Mouse (Mus musculus): ENCODE data around the gene Cpne4.

Cpne4 gene

DNA sequence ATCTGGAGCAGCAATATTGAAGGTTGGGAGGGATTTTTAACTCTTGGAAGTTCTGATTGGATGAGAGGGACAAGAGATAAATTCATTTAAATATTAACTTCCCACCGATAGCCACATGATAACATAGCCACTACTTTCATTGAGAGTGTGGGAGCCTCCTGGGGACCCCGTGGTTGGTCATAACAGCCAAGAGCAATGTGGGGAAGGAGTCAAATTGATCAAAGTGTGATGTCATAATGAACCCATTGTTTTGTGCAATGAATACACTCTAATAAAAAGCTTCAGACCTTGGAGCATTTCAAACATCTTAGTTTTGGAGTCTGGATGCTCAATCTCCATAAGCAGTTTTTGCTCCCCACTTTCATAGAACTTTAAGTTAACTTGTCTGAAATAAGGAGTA, at the start of gene Cpne4:
Cpne4 (plus strand) TSS at position 301 of the 400 bp plus-strand sequence.
- no peak for DNase-seq (ENCODE audit: low read depth, low spot score)

DNA sequence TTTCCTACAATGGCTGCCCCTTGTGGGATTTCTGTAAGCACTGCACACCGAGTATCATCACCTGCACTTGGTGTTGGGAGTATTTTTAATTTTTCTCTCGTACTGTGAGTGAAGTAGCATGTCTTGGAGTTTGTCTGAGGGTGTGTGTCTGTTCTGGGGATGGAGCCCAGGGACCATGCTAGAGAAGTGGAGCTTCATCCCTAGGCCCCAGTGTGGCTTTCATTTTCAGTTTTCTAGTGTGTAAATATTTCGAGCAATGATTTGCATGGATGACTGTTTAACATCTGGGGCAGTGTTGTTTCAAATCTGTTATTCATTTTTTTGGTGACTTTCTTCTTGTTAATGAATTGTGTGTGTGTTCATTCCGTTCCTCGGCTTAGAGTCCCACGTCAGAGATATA, 31.9 kb upstream of the Cpne4 start:
- DNase-seq (ENCODE audit: low read depth, low spot score): no peak

DNA sequence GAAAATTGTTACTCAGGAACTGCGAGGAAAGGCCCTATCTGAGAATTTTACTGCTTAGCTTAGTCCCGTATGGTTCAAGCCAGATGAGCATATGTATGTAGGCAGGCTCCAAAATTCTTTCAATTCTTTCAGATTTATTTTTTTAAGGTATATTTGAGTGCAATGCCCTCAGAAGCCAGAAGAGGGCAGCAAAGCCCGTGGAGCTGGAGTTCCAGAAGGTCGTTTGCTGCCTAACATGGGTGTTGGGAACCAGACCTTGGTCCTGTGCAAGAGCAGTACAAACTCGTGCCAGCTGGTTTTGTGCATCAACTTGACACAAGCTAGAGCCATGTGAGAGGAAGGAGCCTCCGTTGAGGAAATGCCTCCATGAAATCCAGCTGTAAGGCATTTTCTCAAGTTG, 11.6 kb upstream of the Cpne4 start:
- no peak for DNase-seq (ENCODE audit: low read depth, low spot score)

GRCm38 (mm10) chr9:104565815-104566214, 18.7 kb downstream of the Cpne4 start:
- no peak for DNase-seq (ENCODE audit: low read depth, low spot score)

DNA sequence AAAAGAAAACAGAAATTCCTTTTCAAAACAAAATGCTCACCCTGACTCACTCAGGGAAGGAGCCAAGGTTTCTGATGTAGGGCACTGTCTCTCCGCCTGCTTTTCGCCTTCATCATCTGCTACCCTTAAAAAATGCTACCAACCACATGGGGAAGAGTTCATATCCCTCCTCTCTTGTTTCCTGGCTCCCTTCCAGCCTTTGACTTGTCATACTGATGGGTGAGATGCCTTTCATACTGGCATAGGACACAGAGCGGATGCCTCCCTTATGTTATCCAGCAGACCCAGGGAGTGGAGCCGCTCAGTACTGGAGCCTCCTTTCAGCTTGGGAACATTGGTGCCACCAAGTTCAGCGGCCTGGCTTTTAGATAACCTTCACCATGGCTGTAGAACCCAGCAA, 19.4 kb downstream of the Cpne4 start:
- DNase-seq (ENCODE audit: low read depth, low spot score): no peak

GRCm38 (mm10) chr9:104567096-104567495, 20.0 kb downstream of the Cpne4 start:
- no peak for DNase-seq (ENCODE audit: low read depth, low spot score)

GRCm38 (mm10) chr9:104569480-104570167, 22.5 kb downstream of the Cpne4 start:
- peak; percentile 70 for DNase-seq (ENCODE audit: low read depth, low spot score)

DNA sequence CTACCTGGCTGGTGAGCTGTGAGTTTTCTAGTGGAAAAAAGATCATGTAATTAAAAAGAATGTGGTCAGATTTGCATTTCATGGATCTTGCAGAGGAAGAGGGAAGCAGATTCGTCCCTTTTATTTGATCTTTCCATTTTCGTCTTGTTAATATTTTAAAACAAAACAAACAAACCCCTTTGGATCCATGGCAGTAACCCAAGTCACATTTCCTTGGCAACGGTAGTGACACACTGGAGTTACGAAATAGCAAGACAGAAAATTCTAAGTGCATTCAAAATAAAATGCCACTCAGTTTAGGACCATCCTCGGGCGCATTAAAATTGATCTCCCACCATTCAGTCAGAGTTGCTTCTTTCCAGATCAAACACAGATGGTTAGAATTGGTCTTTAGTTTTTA, 25.8 kb downstream of the Cpne4 start:
- DNase-seq (ENCODE audit: low read depth, low spot score): no peak

GRCm38 (mm10) chr9:104574476-104574875, 27.4 kb downstream of the Cpne4 start:
- DNase-seq (ENCODE audit: low read depth, low spot score): peak; percentile 54

DNA sequence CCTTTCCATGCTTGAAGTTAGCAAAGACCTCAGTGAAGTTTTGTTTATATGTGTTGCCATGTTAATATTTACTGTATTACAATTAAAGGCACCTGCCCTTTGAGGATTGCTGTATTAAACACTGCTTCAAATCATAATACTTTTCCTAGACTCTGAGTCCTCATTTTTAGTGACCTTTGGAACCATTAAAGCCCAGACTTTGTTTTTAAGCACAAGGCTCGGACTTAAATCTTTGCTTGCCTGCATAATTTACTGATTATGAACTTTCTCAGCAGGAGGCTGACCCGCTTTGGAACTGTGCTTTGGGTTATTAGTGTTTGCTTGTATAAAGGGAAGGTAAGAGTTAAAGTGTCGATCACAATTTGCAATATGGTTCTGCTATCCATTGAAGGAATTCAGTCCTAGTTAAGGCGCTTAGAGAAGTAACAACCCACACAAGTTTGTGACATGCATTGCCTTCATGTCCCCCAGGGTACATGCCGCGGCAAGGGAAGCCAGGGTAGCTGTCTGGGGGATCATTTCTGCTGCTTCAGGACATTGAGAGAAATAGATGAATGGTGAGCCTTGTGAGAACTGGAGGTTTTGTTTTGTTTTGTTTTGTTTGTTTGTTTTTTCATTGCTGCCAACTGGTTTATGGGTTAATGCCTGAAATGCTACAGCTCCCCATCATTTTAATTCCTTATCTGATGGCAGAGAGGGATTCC, 35.0 kb downstream of the Cpne4 start:
- DNase-seq (ENCODE audit: low read depth, low spot score): no peak

DNA sequence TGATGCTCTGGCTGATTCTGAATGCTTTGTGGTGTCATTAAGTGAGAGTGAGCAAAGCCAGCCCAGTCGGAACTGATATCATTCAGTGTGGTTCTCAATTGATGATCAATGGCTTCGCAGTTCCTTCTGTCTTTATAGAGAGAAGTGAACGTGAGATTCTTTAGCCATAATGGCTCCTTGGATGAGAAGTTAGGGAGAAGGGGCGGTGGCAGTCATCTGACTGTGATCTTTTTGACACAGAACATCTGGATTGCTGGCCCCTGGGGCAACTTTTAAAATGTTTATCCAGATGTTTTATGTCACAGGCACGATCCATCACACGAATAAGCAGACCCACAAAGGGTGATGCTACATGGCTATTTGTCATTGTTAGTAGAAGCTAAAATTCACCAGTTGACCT, 35.6 kb downstream of the Cpne4 start:
- no peak for DNase-seq (ENCODE audit: low read depth, low spot score)

GRCm38 (mm10) chr9:104594550-104594949, 47.5 kb downstream of the Cpne4 start:
- DNase-seq (ENCODE audit: low read depth, low spot score): no peak

DNA sequence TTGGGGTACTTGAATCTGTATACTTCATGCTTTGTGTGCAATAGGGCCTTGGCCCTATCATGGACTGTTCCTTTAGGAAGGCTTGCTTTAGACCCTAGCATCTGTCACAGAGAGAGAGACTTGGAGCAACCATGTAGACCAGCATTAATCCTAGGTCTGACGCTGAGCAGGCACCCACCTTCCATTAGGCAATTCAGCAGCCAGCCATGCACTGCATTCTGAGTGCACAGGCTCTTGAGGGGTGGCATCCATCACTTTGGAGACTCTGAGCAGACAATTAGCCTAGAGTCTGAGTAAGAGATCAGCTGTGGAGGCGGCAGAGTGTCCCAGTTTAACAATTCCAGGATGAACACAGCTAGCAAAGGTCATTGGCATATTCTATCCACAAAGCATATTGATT, 47.9 kb downstream of the Cpne4 start:
- DNase-seq (ENCODE audit: low read depth, low spot score): no peak

- DNase-seq (ENCODE audit: low read depth, low spot score): no peak
These were observed 65.4 kb downstream of the Cpne4 start for GRCm38 (mm10) chr9:104612523-104612922.

DNA sequence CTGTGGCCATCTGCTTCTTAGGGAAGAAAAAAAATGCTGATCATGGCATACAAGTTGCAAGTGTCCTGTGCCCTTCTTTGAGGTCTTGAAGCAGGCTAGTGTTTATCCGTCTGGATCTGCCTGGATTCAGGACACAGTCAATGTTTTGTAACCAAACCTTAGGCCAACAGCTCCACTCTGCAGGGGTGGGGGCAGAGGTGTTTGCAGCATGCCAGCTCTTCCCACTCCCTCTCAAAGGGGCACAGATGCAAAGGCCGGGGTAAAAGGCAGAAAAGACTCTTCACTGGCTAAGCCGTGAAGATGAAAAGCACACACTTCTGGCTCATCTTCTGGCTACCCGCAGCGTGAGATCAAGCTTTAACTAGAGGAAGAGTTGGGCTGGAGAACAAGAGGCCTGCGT, 69.6 kb downstream of the Cpne4 start:
- DNase-seq (ENCODE audit: low read depth, low spot score): no peak

DNA sequence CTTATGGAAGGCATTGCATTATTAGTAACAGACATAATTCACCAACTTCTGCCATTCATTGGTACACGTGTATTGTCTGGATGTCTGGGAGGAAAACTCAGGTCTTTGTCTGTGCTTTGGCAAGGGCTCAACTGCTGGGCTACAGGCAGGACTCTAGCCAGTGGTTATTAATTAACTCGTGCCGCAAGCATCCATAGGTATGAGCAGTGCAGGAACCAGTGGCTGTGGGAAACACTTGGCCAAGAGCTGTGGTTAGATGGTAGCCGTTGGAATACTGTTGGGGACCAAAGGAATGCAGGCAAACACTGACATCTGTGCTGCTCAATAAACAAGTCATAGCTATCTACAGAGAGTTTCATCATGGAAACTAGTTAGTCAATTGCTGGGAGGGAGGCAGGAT, 76.5 kb downstream of the Cpne4 start:
- no peak for DNase-seq (ENCODE audit: low read depth, low spot score)

DNA sequence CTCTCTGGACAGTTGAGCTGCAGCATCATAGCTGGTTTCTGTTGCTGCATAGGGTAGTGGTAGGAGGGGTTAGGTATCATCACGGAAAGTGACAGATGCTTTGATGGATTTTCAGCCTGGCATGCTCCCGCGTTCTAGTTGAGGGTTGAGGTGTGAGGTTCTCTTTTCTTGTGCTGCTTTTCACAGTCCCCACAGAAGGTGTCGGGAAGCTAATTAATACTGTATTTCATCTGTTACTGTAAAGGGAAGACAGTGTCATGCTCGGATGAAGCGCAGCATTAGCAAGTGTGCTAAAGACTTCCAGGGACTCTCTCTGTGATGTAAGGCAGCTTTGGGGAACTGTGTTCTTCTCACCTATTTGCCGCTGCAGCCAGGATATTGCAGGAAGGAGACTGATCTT, 80.7 kb downstream of the Cpne4 start:
- no peak for DNase-seq (ENCODE audit: low read depth, low spot score)

- no peak for DNase-seq (ENCODE audit: low read depth, low spot score)
These were observed 82.2 kb downstream of the Cpne4 start for GRCm38 (mm10) chr9:104629282-104629681.

GRCm38 (mm10) chr9:104646348-104646994, 99.4 kb downstream of the Cpne4 start:
- peak; percentile 9 for DNase-seq (ENCODE audit: low read depth, low spot score)

DNA sequence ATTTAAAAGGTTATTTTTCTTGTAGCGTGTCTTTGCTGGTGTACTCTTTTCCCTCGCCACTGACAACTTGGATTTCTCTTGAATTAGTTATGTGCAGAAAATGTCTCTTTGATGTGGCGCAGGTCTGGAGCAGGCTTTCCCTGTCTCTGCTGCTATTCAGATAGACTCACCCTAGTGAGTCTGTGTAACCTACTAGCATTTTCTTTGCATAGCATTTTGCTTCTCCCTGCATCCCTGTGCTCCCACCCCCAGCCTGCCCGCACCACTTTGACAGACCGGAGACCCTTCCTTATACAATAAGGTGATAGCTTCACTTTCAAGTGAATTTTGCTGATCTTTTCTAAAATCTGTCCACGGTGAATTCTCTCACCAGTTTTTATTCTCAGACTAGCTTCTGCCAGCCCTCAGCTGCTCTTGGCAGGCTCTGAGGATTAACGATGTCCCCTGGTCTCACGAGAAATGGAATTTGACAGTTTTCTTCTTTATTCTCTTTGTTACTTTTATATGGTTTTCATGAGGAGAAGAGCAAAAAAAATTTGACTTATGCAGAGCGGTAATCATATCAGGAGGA, 105.7 kb downstream of the Cpne4 start:
- DNase-seq (ENCODE audit: low read depth, low spot score): no peak

GRCm38 (mm10) chr9:104659758-104660157, 112.7 kb downstream of the Cpne4 start:
- DNase-seq (ENCODE audit: low read depth, low spot score): no peak

GRCm38 (mm10) chr9:104676665-104677064, 129.6 kb downstream of the Cpne4 start:
- no peak for DNase-seq (ENCODE audit: low read depth, low spot score)

DNA sequence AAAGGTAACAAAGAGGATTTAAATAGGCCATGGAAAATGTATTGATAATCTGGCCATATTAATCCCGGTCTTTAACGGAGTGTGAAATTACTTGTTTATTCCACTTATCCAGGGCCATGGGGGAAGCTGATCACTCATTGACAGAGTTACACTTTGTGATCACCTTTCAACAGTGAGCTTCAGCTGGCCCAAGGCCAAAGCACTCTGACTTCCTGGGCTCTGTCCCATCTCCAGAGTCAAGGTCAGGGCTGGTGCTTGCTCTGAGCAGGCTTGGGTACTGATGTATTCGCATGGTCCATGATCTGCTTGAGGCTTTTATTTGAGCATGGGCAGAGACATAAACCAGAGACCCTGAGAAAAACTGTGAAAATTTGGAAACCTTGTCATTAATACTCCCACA, 131.5 kb downstream of the Cpne4 start:
- no peak for DNase-seq (ENCODE audit: low read depth, low spot score)

All from embryo, embryonic 11.5 days (tissue).